Mouse (Mus musculus) spleen, postnatal 4 days (tissue): ENCODE results near the gene Zfp12.
A peak's percentile ranks its signal among the peaks of the same experiment; 100 is the strongest.

Experiments
- DNase-seq, 2 experiments: peaks; one replicate each; pipeline ENCODE4 v3.0.0; 2022; ENCODE audit warnings: low spot score in 2 of 2

The Zfp12 gene

DNA sequence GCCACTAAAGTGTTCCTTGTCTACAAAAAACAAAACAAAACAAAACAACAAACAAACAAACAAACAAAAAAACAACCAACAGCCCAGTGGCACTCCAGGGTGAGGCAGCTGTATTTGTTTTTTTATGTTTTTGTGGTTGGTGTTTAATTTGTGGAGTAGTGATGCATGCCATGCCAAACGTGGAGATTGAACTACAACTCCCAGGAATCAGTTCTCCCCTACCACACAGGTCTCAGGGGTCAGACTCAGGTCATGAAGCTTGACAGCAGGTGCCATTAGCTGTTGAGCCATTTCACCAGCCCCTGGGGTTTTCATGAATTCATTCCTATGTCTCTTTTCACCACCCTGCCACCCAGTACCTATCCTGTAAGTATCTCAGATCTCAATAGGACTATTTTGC lies 30.4 kb downstream of the Zfp12 start:
- DNase-seq, result no peak

DNA sequence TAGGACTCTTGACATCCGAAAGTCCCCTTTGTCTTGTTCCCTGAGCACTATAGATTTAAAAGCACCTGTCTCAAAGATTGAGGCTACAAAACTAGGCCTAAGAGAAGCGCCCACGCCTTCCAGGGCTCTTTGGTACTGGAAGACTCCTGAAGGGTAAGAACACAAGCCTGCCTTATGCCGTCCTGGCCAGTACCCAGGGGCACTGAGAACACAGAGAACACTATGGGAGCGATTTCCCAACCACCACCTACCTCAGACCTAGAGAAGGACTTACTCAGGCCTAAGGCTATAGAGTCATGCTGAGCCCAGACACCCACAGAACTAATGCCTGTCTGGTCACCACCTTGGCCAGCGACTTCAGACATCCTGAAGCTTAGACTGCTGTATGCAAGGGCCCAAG lies 31.8 kb downstream of the Zfp12 start:
- DNase-seq, result no peak

DNA sequence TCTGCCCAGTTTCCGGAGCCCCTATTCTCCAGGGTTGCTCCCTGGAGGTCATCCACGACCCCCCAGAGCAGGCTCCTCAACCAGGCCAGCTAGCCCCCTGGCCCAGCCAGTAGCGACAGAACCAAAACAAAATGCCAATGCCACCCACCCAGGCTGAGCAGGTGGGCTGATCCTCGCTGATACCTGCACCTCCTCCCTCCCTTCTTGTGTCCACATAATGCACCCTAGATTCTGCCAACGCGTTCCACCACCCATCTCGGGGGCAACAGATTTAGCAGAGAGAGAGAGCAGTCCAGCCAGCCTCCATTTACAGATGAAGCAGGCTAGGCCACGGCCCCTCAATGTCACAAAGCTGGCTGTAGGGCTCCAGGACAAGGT lies 34.0 kb downstream of the Zfp12 start:
- DNase-seq, result no peak

DNA sequence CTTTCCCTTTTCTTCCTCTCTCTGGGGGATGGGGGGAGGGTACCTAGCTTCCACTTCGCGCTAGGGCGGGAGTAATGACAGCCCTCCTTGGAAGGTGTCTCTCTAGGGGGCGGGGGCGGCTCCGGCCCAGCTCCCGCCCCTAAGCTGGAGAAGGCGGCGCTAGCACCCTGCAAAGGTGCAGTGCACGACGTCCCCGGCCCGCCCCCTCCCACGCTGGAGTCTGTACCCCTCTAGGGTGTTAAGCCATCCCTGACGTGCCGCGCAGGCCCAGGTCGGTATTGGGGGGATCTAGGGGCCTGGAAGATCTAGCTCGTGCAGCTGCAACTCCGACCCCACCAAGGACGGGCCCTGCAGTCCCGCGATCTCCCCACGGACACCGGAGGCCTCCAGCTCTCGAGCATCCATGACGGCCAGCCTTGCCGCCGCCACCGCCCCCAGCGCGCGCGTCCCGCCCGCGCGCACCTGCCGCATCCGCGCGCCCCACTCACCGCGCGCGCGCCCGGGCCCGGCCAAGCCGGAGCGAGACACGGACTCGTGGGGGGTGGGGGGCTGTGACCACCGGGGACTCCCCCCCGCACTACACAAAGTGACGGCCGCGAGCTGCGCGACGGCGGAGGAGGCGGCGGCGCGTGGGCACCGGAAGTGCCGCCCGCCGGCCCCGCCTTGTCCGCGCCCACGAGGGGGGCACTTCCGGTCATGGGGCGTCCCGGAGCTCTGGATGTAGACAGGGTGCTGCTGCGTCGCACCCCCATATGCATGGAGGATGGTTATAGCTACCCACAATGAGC lies 34.6 kb downstream of the Zfp12 start, which contains the start of gene Zfp316:
Zfp316 (minus strand) TSS at position 660 of the 788 bp plus-strand sequence.
- peak; percentile 28 to 71 for DNase-seq

DNA sequence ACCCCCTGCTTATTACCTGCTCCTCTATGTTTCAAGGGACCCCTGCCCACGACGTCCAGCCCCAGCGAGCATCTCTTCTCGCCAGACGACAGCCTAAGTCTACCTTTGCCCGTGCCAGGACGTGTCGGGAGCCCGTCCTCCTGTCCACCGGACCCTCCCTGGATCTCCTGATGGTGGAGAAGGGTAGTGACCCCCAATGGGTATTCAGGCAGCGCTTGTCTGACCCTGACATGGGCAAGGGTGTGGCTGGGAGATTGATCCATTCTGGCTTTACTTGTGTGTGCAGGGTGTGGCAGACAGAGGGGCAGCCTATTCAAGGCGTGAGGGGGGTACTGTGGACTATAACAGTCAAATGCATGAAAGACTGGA lies 35.2 kb downstream of the Zfp12 start:
- no peak for DNase-seq

DNA sequence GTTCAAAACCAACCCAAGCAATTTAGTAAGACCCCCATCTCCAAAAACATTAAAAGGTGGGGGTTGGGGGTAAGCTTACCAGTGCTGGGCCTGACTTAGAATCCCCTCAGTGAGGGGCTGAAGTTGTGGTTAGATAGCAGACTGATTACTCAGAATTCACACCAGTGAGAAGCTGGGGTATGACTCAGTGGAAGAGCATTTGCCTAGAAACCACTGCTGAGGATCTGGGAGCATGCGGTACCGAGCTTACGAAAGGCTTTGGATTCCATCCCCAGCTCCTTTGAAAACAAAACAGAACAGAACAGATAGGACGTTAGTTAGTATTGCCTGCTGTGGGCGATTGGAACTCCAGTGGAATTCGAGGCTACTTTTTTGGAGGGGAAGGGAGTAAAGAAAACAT lies 36.7 kb downstream of the Zfp12 start:
- no peak for DNase-seq

DNA sequence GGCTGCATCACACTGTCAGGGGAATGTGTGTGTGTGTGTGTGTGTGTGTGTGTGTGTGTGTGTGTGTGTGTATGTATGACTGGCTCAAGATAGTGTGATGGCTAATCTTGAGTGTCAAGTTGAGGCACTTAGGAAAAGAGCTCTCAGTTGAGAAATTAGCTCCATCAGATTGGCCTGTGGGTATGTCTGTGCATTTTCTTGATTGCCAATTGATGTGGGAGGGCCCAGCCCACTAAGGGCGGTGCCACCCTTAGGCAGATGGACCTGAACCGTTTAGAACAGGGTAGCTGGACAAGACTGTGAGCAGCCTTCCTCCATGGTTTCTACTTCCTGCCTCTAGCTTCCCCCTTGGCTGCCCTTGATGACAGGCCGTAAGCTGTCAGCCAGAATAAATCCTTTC lies 37.1 kb downstream of the Zfp12 start:
- DNase-seq, result no peak

DNA sequence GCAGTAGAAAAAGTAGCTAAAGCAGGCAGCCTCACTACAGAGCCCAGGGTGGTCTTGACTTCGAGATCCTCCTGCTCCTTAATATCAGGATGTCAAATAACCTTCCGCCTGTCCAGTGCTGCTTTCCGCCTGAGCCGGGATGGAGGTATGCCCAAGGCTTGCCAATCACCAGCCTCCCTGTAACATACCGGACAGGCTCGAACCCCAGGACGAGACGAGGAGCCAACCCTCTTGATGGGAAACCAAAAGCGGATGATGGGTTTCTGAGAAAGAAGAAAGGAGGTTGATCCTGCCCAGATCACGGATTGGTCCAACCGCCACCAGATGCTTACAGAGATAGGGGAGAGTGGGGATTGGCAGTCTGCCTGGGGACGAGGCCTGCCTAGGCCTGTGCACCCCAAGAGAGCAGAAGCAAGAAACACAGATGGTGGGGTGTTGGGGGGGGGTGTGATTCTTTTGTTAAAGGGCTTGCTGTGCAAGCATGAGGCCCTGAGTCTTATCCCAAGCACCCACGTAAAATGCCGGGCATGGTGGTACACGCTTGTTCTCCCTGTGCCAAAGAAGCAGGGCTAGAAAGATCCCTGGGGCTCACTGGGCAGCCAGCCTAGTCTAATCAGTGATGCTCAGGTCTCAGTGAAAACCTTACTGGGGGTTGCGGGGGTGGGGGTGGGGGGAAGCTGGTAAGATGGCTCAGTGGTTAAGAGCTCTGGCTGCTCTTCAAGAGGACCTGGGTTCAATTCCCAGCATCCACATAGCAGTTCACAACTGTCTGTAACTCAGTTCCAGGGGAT lies 37.8 kb downstream of the Zfp12 start:
- DNase-seq, result peak in 1 of 2 experiments; percentile 70

DNA sequence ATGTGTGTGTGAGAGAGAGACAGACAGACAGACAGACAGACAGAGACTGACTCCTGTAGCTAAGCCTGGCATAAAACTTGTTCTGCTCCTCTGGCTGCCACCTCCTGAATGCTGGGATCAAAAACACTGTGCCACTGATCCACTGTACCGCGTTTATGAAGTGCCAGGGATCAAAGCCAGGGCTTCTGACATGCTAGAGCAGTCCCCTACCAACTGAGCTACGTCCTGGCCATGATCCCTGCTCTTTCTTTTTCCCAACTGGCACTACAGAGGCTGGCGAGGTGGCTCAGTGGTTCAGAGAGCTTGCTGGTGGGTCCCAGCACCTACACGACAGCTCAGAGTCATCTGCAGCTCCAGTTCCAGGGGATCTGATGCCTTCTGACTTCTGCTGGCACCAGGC lies 40.8 kb downstream of the Zfp12 start:
- no peak for DNase-seq

DNA sequence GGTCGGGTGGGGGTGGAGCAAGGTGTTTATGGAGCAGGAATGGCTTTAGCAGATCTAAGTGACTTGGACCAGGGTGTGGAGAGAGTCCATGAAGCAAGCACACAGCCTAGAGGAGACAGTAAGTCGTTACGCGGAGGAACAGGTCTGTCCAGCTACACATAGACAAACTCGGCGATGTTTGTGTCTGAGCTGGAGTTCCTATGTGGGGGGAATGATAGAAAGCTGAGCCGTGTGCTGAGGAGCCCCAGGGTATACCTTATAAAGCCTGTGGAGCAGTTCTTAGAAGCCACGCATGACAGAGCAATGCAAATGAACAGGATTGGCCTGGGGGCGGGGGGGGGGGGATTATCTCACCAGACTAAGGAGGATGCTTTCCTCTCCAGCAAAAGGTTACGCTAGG lies 44.3 kb downstream of the Zfp12 start:
- DNase-seq, result no peak

DNA sequence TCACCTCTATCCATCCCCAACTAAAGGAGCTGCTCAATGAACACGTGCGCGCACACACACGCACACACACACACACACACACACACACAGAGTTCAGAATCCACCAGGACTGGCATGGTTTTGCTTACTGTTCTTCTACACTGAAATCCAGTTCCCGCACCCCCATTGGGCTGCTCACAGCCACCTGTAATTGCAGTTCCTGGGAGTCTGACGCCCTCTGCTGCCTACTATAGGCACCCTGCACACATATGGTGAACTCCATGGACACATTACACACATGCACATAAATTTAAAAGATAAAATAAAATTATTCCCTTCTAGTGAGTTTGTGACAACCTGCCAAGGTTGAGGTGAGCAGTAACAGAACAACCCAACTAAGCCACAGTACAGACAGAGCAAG lies 49.8 kb downstream of the Zfp12 start:
- DNase-seq, result no peak

DNA sequence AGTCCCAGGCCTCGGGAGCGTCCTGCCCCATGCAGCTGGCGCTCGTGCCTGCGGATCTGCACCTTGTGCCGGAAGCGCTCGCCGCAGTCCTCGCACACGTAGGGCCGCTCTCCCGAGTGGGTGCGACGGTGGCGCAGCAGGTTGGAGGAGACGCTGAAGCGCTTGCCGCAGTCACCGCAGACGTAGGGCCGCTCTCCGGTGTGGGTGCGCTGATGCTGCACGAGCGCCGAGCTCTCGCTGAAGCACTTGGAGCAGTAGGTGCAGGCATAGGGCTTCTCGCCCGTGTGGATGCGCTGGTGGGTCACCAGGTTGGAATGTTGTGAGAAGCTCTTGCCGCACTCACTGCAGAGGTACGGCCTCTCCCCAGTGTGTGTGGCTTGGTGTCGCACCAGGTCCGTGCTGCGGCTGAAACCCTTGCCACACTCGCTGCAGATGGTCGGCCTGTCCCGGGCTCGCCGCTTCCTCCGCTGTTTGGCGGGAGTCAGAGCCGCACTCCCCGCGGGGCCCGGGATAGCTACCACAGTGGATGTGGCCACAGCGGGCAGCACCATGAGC lies 52.9 kb downstream of the Zfp12 start:
- no peak for DNase-seq

DNA sequence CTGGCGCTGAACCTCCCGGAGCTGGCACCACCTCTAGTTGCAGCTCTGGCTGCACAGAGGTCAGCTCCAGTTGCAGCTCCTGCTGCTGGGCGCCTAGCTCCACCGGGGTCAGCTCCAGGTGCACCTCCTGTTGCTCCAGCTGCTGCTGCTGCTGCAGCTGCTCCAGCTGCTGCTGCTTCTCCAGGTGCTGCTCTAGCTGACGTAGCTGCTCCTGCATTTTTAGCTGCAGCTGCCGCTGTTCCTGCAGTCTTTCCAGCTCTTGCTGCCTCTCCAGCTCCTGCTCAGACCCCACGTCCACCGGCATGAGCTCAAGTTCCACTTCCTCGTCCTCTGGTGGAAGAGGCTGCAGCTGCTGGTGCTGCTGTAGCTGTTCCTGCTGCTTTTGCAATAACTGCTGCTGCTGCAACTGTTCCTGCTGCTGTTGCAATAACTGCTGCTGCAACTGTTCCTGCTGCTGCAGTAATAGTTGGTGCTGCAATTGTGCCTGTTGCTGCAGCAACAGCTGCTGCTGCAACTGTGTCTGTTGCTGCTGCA lies 53.5 kb downstream of the Zfp12 start:
- no peak for DNase-seq

DNA sequence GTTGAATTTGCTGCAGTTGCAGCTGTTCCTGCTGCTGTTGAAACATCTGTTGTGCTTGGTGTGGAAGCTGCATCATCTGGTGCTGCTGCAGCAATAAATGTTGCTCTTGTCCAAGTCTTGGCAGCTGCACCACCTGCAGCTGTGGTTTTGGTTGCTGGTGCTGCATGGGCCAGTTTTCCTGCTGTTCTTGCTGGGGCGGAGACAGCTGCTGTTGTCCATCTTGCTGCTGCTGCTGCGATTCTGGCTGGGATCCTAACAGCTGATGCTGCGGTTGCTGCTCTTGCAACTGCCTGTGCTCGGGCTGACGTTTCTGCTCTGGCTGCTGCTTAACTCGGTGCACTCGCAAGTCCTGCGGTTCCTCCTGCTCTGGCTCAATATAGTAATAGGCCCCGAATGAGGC lies 54.3 kb downstream of the Zfp12 start:
- DNase-seq, result no peak

DNA sequence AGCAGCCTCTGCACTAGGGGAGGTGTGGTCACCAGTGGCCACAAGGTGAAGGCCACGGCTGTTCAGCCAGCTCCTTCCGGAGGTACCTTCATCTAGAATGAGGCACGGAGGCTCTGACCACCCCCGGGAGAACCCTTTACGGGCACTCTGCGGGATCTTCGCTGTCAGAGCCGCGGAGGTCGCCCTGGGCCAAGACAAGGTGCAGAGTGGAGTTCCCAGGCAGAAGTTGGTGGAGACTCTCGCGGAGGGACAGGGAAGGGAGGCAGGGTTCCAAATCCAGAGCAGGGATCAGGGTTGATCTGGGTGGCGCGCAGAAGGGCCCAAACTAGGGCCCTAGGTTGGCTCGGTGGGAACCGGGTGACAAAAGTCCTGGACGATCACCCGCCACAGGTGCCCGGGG lies 57.9 kb downstream of the Zfp12 start:
- no peak for DNase-seq

DNA sequence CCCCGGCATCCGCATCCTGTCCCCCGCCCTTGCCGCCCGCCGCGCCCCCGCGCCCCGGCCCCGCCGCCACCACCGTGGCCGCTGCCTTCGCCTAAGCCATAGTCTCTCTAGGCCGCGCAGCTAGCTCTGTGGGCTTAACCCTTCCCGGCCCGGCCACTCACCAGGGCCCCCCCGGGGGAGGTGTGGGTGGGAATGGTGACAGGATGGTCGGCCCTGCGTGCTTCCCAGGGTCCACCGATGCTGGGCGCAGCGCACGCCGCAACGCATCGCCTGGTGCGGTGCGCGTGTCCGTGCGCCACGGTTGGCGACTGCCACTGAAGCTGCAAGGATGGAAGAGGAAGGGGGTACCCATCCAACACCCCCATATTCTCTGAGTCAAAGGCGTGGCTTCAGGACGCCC lies 58.4 kb downstream of the Zfp12 start, which contains the start of gene Zfp853:
Zfp853 (minus strand) TSS at position 220 of the 400 bp plus-strand sequence.
- DNase-seq, result no peak

DNA sequence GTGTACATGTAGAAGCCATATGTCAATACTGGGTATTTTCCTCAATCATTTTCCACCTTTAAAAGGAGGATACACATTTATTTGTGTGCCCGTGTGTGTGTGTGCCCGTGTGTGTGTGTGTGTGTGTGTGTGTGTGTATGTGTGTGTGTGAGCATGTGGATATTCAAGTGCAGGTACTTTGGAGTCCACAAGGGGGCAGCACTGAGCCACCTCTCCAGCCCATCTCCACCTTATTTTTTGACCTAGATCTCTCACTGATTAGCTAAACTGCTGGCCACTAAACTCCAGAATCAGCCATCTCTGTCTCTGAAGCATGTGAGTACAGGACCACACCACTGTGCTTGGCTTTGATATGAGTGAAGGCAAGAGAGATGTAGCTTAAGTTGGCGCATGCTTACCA lies 59.9 kb downstream of the Zfp12 start:
- DNase-seq, result no peak

DNA sequence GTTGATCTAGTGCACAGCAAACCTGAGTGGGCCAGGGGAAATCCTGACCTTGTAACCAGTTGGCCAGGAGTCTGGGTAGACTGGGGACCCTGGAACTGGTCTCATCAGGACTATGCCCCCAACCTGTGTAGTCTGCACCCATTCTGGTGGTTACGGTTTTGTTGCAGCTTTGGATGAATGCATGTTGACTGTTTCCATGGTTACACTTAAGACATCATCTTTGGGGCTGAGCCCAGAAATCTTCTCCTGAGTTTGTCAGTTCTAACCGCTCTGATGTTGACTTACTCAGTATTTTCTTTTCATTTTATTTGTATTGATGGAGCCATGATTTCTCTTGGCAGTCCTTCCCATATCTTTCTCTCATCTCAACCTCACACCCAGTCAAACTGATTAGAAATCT lies 60.4 kb downstream of the Zfp12 start:
- DNase-seq, result no peak

DNA sequence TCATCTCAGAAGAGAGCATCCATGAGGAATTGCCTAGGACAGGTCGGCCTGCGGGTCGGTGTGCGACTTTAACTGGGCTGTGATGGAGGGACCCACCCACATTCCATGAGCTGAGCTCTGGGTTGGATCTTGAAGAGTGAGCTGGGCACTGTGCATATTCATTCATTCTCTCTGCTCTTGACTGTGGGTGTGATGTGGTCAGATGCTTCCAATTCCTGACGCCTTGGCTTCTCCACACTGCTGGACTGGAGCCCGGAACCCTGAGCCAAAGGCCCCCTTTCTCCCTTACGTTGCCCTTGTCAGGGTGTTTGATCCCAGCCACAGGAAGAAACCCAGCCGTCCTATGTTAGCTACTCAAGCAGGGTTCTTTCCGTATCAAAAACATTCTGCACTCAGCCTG lies 63.0 kb downstream of the Zfp12 start:
- no peak for DNase-seq

DNA sequence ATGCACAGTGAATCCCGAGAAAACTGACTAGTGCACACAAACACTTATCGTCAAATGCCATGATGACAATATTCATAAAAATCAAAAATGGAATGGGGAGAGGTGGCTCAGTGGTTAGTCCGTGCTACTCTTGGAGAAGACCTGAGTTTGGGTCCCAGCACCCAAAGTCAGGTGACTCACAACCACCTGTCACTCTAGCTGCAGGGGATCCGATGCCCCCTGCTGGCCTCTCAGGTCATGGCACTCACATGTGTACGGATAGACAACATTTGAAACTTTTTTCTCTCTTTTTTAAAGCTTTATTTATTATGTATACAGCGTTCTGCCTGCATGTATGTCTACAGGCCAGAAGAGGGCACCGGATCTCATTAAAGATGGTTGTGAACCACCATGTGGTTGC lies 63.4 kb downstream of the Zfp12 start:
- DNase-seq, result no peak
